Mouse (Mus musculus) spleen, adult 12 weeks (tissue): ENCODE measurements around the gene Snx30.
"Not testable (repeated sequence)": the region's sequence is repeated elsewhere in the genome, so short reads cannot be mapped to it uniquely, and the experiment has no call there.

Experiments used
- DNase-seq: peaks from one replicate; pipeline ENCODE4 v3.0.0; 2022; ENCODE audit warnings: low spot score

The Snx30 gene

GRCm38 (mm10) chr4:59805181-59805967, at the start of gene Snx30:
Snx30 (plus strand) TSS chr4:59805840.
- DNase-seq, result peak; percentile 84

GRCm38 (mm10) chr4:59756332-59757082, 49.1 kb upstream of the Snx30 start:
- no peak for DNase-seq

GRCm38 (mm10) chr4:59757452-59758435, 47.9 kb upstream of the Snx30 start:
- no peak for DNase-seq

GRCm38 (mm10) chr4:59760016-59760415, 45.6 kb upstream of the Snx30 start:
- DNase-seq, result no peak

GRCm38 (mm10) chr4:59760636-59761364, 44.8 kb upstream of the Snx30 start:
- no peak for DNase-seq

GRCm38 (mm10) chr4:59761365-59761729, 44.3 kb upstream of the Snx30 start:
- DNase-seq, result no peak

- DNase-seq, result no peak
Measured at GRCm38 (mm10) chr4:59764950-59765349, 40.7 kb upstream of the Snx30 start.

- no peak for DNase-seq
Measured at GRCm38 (mm10) chr4:59765385-59766005, 40.1 kb upstream of the Snx30 start.

- DNase-seq, result no peak
Measured at GRCm38 (mm10) chr4:59767717-59768116, 37.9 kb upstream of the Snx30 start.

GRCm38 (mm10) chr4:59772171-59772879, 33.3 kb upstream of the Snx30 start:
- no peak for DNase-seq

- no peak for DNase-seq
Measured at GRCm38 (mm10) chr4:59777828-59778227, 27.8 kb upstream of the Snx30 start.

- no peak for DNase-seq
Measured at GRCm38 (mm10) chr4:59780568-59780967, 25.1 kb upstream of the Snx30 start.

- DNase-seq, result no peak
Measured at GRCm38 (mm10) chr4:59782853-59783684, 22.6 kb upstream of the Snx30 start.

GRCm38 (mm10) chr4:59783685-59784279, 21.9 kb upstream of the Snx30 start:
- DNase-seq, result peak; percentile 91

GRCm38 (mm10) chr4:59785412-59785811, 20.2 kb upstream of the Snx30 start:
- no peak for DNase-seq

GRCm38 (mm10) chr4:59786661-59787060, 19.0 kb upstream of the Snx30 start:
- DNase-seq, result peak; percentile 68

GRCm38 (mm10) chr4:59787126-59787525, 18.5 kb upstream of the Snx30 start:
- no peak for DNase-seq

- no peak for DNase-seq
Measured at GRCm38 (mm10) chr4:59789015-59789414, 16.6 kb upstream of the Snx30 start.

GRCm38 (mm10) chr4:59793626-59794025, 12.0 kb upstream of the Snx30 start:
- not testable (repeated sequence) for DNase-seq
